ENCODE assay signal across 8 mouse cellular contexts in the genomic region with DNA sequence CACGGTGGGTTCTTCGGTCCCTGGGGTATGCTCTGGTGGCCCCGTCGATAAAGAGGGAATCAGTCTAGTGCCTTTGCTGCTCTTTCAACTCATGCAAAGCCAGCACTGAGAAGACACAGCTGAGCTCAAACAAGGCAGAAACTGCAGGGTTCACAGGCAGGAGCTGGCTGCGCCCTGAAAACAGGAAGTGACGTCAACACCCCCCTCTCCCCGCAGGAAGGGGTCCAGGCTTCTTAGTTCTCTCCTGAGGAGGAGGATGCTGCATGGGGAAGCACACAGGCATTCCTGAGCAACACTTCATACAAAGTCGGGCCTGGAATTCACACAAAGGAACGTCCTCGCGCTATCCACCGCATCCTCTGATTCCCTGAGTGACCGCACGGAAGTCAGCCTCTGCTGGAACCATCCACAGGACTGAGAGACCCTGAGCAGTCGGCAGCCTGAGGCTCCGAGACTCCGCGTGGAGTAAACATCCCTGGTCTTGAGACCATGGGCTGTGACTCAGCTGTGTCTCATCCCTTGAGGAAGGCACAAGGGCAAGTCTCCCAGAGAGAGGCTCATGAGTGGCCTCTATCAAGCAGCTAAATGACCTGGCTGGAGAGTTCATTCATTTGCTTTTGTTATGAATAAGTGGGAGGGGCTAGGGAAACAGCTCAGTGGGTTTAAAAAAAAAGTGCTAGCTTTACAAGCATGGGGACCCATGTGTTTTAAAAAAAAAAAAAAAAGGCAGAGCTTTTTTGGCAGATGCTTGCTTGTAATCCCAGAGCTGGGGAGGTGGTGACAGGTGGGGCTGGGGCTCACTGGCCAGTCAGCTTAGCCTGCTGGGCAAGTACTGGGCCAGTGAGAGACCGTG.
A peak's percentile ranks its signal among the peaks of the same experiment; 100 is the strongest.
DNase-seq lines count a peak whose midpoint lies in the region; ATAC-seq and TF ChIP-seq lines count a peak whose summit lies in the region.

No protein-coding gene starts in this region.

- H3ac ChIP-seq in myocyte (ENCODE audit: control insufficient read depth, insufficient read length) = no peak overlapping the region

- WGBS in heart, embryonic 11.5 days (ENCODE audit: insufficient replicate concordance) = 80% methylated on average over 19 of the region's 19 CpGs

- no peaks in the 10 kb centered on the region for H3K9me3 ChIP-seq in heart, embryonic 11.5 days (replicated peaks; ENCODE audit: control insufficient read depth, low read length)

- peak; percentile 22 to 33 for DNase-seq in heart, adult 18-20 months
- peak; percentile 77 for DNase-seq in CD4-positive helper T cell, adult 2 months (ENCODE audit: low read depth, low spot score)
- no peak for DNase-seq in ovary, postnatal 10 days (ENCODE audit: low spot score)
- DNase-seq in frontal cortex, adult 2 months (ENCODE audit: extremely low spot score in 1 of 2, low spot score in 1 of 2) = no peak
- no peak for DNase-seq in left cerebral cortex, adult 18-20 months (ENCODE audit: low spot score in 2 of 2)

- no peaks in the 10 kb centered on the region for H3K36me3 ChIP-seq in heart, embryonic 11.5 days (ENCODE audit: control insufficient read depth, insufficient read depth, low read length)
- no peaks in the 10 kb centered on the region for H3K36me3 ChIP-seq in myocyte (ENCODE audit: control insufficient read depth, insufficient read depth)

- no peaks in the 10 kb centered on the region for H3K27me3 ChIP-seq in heart, embryonic 11.5 days (ENCODE audit: control insufficient read depth, insufficient read depth, low read length)
- H3K27me3 ChIP-seq in myocyte (ENCODE audit: control insufficient read depth, insufficient read depth, insufficient read length) = no peaks in the 10 kb centered on the region

- H3K4me1 ChIP-seq in heart, embryonic 11.5 days (ENCODE audit: control insufficient read depth, insufficient read depth, low read length) = 0 out of 2 replicates have a peak, but pooled peaks cover 2% of the 10 kb centered on the region

- no peak overlapping the region for H3K4me2 ChIP-seq in heart, embryonic 11.5 days
- peak overlapping the region; percentile 3 for H3K4me2 ChIP-seq in myocyte (ENCODE audit: low read depth)

- no peaks in the 10 kb centered on the region for H3K79me2 ChIP-seq in myocyte (ENCODE audit: control insufficient read depth, insufficient read depth)

- no peak for TF ChIP-seq POLR2A in myocyte (IDR thresholded peaks at IDR 0.05; ENCODE audit: insufficient read length, low read depth)

- no peak overlapping the region for H3K27ac ChIP-seq in heart, embryonic 11.5 days (ENCODE audit: low read depth, low read length)

- no peak overlapping the region for H3K4me3 ChIP-seq in heart, embryonic 11.5 days (ENCODE audit: low read depth, low read length)
- H3K4me3 ChIP-seq in myocyte = no peak overlapping the region

- H3K9ac ChIP-seq in heart, embryonic 11.5 days (ENCODE audit: low read depth, low read length) = no peak overlapping the region

- no peak for ATAC-seq in heart, embryonic 11.5 days (replicated peaks; ENCODE audit: insufficient number of reproducible peaks, low FRiP score, low TSS enrichment)
- peak; percentile 86 for ATAC-seq in granulocyte monocyte progenitor cell, adult 5-6 weeks (replicated peaks; ENCODE audit: poor library complexity, severe bottlenecking)

TF ChIP-seq in myocyte, 11 proteins besides CTCF, POLR2A, EP300 and RAD21:
- TF ChIP-seq TCF12 (IDR thresholded peaks at IDR 0.05; ENCODE audit: insufficient read depth, poor library complexity, severe bottlenecking) (no peak), POLR2AphosphoS2 (IDR thresholded peaks at IDR 0.05; ENCODE audit: insufficient read length, low read depth) (no peak), MYOD1 (IDR thresholded peaks at IDR 0.05; ENCODE audit: control insufficient read depth in 1 of 3, insufficient read length in 2 of 3, low read depth in 2 of 3) (peak in 1 of 3 experiments; percentile 7)

Comparison
In these comparisons a context has a peak if more than half of its experiments do, and no peak if none do; other contexts are left out.
1. DNase-seq: peak in heart, adult 18-20 months (2 of 2) and CD4-positive helper T cell, adult 2 months (single experiment); none in ovary, postnatal 10 days (single experiment), frontal cortex, adult 2 months (0 of 2) and left cerebral cortex, adult 18-20 months (0 of 2).